Mouse (Mus musculus): ENCODE results near the gene Rccd1. TPM values are rescaled to one million over a fixed set of nuclear protein-coding genes. Genes with fewer than 3 reads are reported as not detected.

Gene Rccd1
- polyA plus RNA-seq, 1 experiment from 2014 or later: 7.5 TPM

DNA sequence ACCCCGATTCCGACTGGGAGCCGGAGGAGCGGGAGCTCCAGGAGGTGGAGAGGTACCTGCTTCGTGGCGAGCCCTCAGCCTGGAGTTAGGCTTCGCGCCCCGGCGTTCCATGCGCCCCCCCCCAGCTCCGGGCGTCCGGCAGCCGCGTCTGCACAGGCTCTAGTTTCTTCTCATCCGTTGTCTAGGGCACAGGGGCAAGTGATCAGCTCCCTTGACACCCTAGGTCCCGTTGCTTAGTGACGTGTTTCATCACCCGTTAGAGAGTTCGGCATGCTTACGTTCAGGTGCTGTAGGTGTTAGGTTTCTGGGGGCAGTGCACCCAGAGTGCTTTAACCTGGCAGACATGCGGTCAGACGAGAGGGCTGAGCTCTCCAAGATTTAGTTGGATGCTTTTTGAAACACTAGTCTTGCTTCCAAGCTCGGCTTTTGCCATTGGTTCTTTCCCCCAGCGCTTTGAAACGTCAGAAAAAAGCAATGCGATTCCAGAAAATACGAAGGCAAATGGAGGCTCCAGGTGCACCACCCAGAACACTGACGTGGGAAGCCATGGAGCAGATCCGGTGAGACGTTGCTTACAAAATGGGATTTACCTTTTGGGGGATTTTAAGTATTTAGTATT lies 62.8 kb downstream of the Rccd1 start:
- Histone ChIP-seq H3K9me3 (replicated peaks; ENCODE audit: control insufficient read depth, low read length) (no peaks in the 10 kb centered on the region), H3K27ac (replicated peaks; ENCODE audit: low read depth, low read length) (0 out of 2 replicates have a peak overlapping the region, but pooled peaks have one; percentile 29), H3K4me1 (ENCODE audit: control insufficient read depth, insufficient read depth, low read length) (no peaks in the 10 kb centered on the region), H3K27me3 (ENCODE audit: control insufficient read depth, insufficient read depth, low read length) (no peaks in the 10 kb centered on the region), H3K9ac (replicated peaks; ENCODE audit: low read length) (peak overlapping the region; percentile 78), H3K36me3 (replicated peaks; ENCODE audit: control insufficient read depth, insufficient read depth, low read depth, low read length) (no peaks in the 10 kb centered on the region; the same call in 1 of the 2 replicates), H3K4me2 (ENCODE audit: low read depth, low read length) (peak overlapping the region; percentile 83), H3K4me3 (ENCODE audit: low read depth, low read length) (peak overlapping the region; percentile 79)
- DNase-seq (ENCODE audit: low spot score) (peak; percentile 27), ATAC-seq (replicated peaks; ENCODE audit: insufficient number of reproducible peaks, low FRiP score, low TSS enrichment, low read depth) (peak; percentile 53)
- under 1% methylated on average over 32 of the region's 32 CpGs for WGBS

DNA sequence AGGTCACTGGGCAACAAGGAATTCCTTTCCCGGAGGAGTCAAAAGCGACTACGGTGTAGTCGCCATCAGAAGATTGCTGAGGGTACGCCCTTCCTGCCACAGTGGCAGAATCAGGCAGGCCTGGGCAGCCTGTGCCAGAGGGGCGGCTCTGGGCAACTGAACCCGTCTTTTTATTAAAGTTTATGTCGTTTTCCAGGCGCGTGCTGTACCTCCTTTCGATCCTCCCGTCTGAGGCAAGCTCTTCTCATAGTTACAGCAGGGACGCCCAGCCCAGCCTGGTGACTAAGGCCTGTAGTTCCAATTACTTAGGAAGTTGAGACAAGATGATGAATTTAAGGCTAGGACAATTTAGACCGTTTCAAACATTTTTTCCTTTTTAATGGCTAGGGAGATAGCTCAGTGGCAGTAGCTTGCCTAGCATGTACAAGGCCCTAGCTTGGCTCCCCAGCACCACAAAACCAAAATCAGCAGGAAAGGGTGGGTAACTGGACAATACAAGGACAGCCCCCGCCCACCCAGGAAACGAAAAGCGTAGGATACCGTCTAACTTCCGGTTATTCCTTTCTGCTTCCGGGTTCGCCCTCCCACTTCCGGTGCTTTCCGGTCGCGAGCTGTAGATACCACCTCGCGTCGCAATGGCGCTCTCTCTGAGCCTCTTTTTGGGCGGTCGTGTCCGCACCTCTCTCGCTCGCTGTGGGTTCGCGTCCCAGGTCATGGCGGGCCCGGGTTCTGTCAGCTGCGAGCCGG lies 63.5 kb downstream of the Rccd1 start, which contains the start of gene Ngrn:
Ngrn (plus strand) TSS at position 591 of the 747 bp plus-strand sequence.
- Histone ChIP-seq H3K9me3 (replicated peaks; ENCODE audit: control insufficient read depth, low read length) (no peaks in the 10 kb centered on the region), H3K9ac (replicated peaks; ENCODE audit: low read length) (peak within 1 kb of the TSS; percentile 78), H3K36me3 (replicated peaks; ENCODE audit: control insufficient read depth, insufficient read depth, low read depth, low read length) (no peaks in the 10 kb centered on the region; the same call in 1 of the 2 replicates), H3K27ac (replicated peaks; ENCODE audit: low read depth, low read length) (0 out of 2 replicates have a peak within 1 kb of the TSS, but pooled peaks have one; percentile 29), H3K4me1 (ENCODE audit: control insufficient read depth, insufficient read depth, low read length) (no peaks in the 10 kb centered on the region), H3K4me2 (ENCODE audit: low read depth, low read length) (peak within 1 kb of the TSS; percentile 83), H3K4me3 (ENCODE audit: low read depth, low read length) (peak within 1 kb of the TSS; percentile 79), H3K27me3 (ENCODE audit: control insufficient read depth, insufficient read depth, low read length) (no peaks in the 10 kb centered on the region)
- DNase-seq (ENCODE audit: low spot score) (peak; percentile 93), ATAC-seq (replicated peaks; ENCODE audit: insufficient number of reproducible peaks, low FRiP score, low TSS enrichment, low read depth) (peak; percentile 76)
- 26% methylated on average over 40 of the region's 40 CpGs for WGBS

DNA sequence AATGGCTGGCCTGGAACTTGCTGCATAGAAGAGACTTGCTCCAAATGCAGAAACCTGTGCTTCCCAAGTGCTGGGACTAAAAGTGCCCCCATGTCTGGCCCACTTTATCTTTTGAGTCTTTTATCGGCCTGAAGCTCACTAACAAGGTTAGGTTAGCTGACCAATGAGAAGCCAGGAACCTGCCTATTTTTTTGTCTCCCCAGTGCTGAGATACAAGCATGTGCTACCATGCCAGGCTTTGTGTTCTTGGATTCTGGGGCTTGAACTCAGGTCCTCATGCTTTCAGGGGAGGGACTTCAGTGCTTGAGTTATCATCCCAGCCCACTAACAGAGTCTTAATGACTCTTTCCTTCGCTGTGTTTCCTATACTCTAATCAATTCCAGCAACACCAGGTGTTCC lies 66.5 kb downstream of the Rccd1 start:
- Histone ChIP-seq H3K27me3 (ENCODE audit: control insufficient read depth, insufficient read depth, low read length) (no peaks in the 10 kb centered on the region), H3K36me3 (replicated peaks; ENCODE audit: control insufficient read depth, insufficient read depth, low read depth, low read length) (no peaks in the 10 kb centered on the region), H3K9ac (replicated peaks; ENCODE audit: low read length) (no peak overlapping the region), H3K4me2 (ENCODE audit: low read depth, low read length) (no peak overlapping the region), H3K4me1 (ENCODE audit: control insufficient read depth, insufficient read depth, low read length) (no peaks in the 10 kb centered on the region), H3K27ac (replicated peaks; ENCODE audit: low read depth, low read length) (no peak overlapping the region), H3K4me3 (ENCODE audit: low read depth, low read length) (no peak overlapping the region), H3K9me3 (replicated peaks; ENCODE audit: control insufficient read depth, low read length) (no peaks in the 10 kb centered on the region)
- 63% methylated on average over 2 of the region's 2 CpGs for WGBS
- DNase-seq (ENCODE audit: low spot score) (no peak), ATAC-seq (replicated peaks; ENCODE audit: insufficient number of reproducible peaks, low FRiP score, low TSS enrichment, low read depth) (no peak)

DNA sequence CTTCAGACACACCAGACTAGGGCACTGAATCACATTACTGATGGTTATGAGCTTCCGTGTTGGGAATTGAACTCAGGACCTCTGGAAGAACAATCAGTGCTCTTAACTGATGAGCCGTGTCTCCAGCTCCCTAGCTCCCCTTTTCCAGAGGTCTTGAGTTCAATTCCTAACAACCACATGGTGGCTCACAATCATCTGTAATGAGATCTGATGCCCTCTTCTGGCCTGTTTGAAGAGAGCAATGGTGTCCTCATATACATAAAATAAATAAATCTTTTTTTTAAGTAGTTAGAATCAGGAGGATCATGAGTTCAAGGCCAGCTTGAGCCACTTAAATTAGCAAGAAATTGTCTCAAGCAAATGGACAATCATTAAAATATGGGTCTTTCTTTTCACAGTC lies 68.3 kb downstream of the Rccd1 start:
- Histone ChIP-seq H3K27ac (replicated peaks; ENCODE audit: low read depth, low read length) (no peak overlapping the region), H3K4me3 (ENCODE audit: low read depth, low read length) (no peak overlapping the region), H3K27me3 (ENCODE audit: control insufficient read depth, insufficient read depth, low read length) (no peaks in the 10 kb centered on the region), H3K36me3 (replicated peaks; ENCODE audit: control insufficient read depth, insufficient read depth, low read depth, low read length) (no peaks in the 10 kb centered on the region), H3K4me2 (ENCODE audit: low read depth, low read length) (no peak overlapping the region), H3K4me1 (ENCODE audit: control insufficient read depth, insufficient read depth, low read length) (no peaks in the 10 kb centered on the region), H3K9me3 (replicated peaks; ENCODE audit: control insufficient read depth, low read length) (no peaks in the 10 kb centered on the region), H3K9ac (replicated peaks; ENCODE audit: low read length) (no peak overlapping the region)
- WGBS: 68% methylated on average over 2 of the region's 2 CpGs
- no peak for DNase-seq (ENCODE audit: low spot score)
- no peak for ATAC-seq (replicated peaks; ENCODE audit: insufficient number of reproducible peaks, low FRiP score, low TSS enrichment, low read depth)

DNA sequence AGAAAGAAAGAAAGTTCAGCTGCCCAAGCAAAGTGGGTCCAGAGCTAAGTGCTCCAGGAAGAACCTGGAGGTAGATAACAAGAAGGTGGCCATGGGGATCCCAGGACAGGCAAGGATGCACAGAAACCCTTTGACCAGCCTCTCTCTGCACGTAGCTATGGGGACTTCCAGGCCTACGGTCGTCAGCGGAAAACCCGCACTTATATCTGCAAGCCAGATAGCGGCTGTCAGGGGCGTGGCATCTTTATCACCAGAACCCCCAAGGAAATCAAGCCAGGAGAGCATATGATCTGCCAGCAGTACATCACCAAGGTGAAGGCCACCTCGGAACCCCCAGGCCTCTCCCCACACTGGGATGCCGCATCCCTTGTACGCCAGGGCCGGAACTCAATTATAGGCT lies 71.4 kb downstream of the Rccd1 start:
- no peak overlapping the region for H3K4me3 ChIP-seq (ENCODE audit: low read depth, low read length)
- no peak overlapping the region for H3K9ac ChIP-seq (replicated peaks; ENCODE audit: low read length)
- H3K27ac ChIP-seq (replicated peaks; ENCODE audit: low read depth, low read length): no peak overlapping the region
- no peaks in the 10 kb centered on the region for H3K4me1 ChIP-seq (ENCODE audit: control insufficient read depth, insufficient read depth, low read length)
- H3K36me3 ChIP-seq (replicated peaks; ENCODE audit: control insufficient read depth, insufficient read depth, low read depth, low read length): no peaks in the 10 kb centered on the region
- H3K4me2 ChIP-seq (ENCODE audit: low read depth, low read length): no peak overlapping the region
- no peak for ATAC-seq (replicated peaks; ENCODE audit: insufficient number of reproducible peaks, low FRiP score, low TSS enrichment, low read depth)
- no peak for DNase-seq (ENCODE audit: low spot score)
- no peaks in the 10 kb centered on the region for H3K9me3 ChIP-seq (replicated peaks; ENCODE audit: control insufficient read depth, low read length)
- 86% methylated on average over 11 of the region's 11 CpGs for WGBS
- no peaks in the 10 kb centered on the region for H3K27me3 ChIP-seq (ENCODE audit: control insufficient read depth, insufficient read depth, low read length)

DNA sequence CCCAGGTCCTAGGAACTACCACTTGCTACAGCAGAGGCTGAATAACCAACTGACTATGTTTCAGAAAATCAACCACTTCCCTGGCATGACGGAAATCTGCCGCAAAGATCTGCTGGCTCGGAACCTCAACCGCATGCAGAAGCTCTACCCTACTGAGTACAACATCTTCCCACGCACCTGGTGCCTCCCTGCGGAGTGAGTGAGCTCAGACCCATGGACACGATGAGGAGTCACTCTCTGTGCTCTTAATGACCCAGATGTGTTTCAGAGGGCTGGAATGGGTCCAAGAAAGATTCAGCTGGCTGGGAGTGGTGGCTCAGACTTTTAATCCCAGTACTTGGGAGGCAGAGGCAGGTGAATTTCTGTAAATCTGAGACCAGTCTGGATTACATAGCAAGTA lies 71.8 kb downstream of the Rccd1 start:
- H3K4me2 ChIP-seq (ENCODE audit: low read depth, low read length): no peak overlapping the region
- no peaks in the 10 kb centered on the region for H3K4me1 ChIP-seq (ENCODE audit: control insufficient read depth, insufficient read depth, low read length)
- H3K36me3 ChIP-seq (replicated peaks; ENCODE audit: control insufficient read depth, insufficient read depth, low read depth, low read length): no peaks in the 10 kb centered on the region
- WGBS: 81% methylated on average over 7 of the region's 7 CpGs
- H3K9ac ChIP-seq (replicated peaks; ENCODE audit: low read length): no peak overlapping the region
- H3K4me3 ChIP-seq (ENCODE audit: low read depth, low read length): no peak overlapping the region
- DNase-seq (ENCODE audit: low spot score) (no peak), ATAC-seq (replicated peaks; ENCODE audit: insufficient number of reproducible peaks, low FRiP score, low TSS enrichment, low read depth) (no peak)
- no peaks in the 10 kb centered on the region for H3K9me3 ChIP-seq (replicated peaks; ENCODE audit: control insufficient read depth, low read length)
- H3K27me3 ChIP-seq (ENCODE audit: control insufficient read depth, insufficient read depth, low read length): no peaks in the 10 kb centered on the region
- no peak overlapping the region for H3K27ac ChIP-seq (replicated peaks; ENCODE audit: low read depth, low read length)

DNA sequence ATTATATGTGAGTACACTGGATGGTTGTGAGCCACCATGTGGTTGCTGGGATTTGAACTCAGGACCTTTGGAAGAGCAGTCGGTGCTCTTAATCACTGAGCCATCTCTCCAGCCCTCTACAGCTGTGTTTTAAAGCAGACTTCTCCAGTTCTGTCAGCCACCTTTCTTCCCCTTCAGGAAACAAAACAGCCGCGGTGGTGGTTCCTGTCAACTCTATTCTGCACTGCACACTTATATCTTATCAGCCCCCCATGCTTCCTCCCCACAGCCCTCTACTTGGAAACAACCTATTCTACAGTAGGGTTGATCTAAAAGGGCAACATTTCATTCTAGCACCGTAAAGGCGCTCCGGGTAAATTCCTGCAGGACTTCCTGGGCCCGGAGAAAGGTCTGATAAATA lies 77.4 kb downstream of the Rccd1 start:
- H3K4me2 ChIP-seq (ENCODE audit: low read depth, low read length): no peak overlapping the region; the same call in 1 of the 2 replicates
- H3K27ac ChIP-seq (replicated peaks; ENCODE audit: low read depth, low read length): no peak overlapping the region
- no peaks in the 10 kb centered on the region for H3K9me3 ChIP-seq (replicated peaks; ENCODE audit: control insufficient read depth, low read length)
- WGBS: 62% methylated on average over 7 of the region's 7 CpGs
- no peaks in the 10 kb centered on the region for H3K27me3 ChIP-seq (ENCODE audit: control insufficient read depth, insufficient read depth, low read length)
- H3K36me3 ChIP-seq (replicated peaks; ENCODE audit: control insufficient read depth, insufficient read depth, low read depth, low read length): no peaks in the 10 kb centered on the region
- no peaks in the 10 kb centered on the region for H3K4me1 ChIP-seq (ENCODE audit: control insufficient read depth, insufficient read depth, low read length)
- H3K4me3 ChIP-seq (ENCODE audit: low read depth, low read length): no peak overlapping the region
- ATAC-seq (replicated peaks; ENCODE audit: insufficient number of reproducible peaks, low FRiP score, low TSS enrichment, low read depth) (no peak), DNase-seq (ENCODE audit: low spot score) (no peak)
- H3K9ac ChIP-seq (replicated peaks; ENCODE audit: low read length): no peak overlapping the region

DNA sequence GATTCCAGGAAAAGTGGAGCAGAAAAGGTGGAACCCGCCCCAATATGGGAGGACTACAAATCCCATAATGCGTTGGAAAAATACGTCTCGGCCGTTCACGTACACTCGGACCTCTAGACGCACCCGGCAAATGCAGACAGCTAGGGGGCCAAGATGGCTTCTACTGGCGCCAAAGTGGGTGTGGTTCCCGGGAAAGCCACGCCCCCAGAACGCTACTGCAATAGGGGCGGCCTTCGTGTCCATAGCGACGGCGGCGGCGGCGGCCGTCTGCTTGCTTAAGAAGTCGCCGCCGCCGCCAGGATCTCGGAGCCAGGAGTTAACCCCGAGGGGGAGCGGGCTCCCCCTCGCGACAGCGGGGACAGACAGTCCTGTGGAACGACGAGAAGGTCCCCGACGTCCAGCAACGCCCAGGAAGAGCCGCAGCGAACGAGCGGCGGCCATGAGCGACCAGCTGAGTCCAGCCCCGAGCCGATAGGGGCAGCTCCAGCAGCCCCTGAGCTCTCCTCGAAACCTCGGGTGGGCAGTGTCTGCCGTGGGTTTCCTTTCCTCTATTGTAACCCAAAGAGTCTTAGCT lies 78.0 kb downstream of the Rccd1 start, which contains the start of gene Ttll13:
Ttll13 (plus strand) TSS at position 229 of the 574 bp plus-strand sequence.
- Histone ChIP-seq H3K27me3 (ENCODE audit: control insufficient read depth, insufficient read depth, low read length) (no peaks in the 10 kb centered on the region), H3K4me2 (ENCODE audit: low read depth, low read length) (peak within 1 kb of the TSS; percentile 32), H3K9ac (replicated peaks; ENCODE audit: low read length) (peak within 1 kb of the TSS; percentile 50), H3K4me1 (ENCODE audit: control insufficient read depth, insufficient read depth, low read length) (no peaks in the 10 kb centered on the region), H3K4me3 (ENCODE audit: low read depth, low read length) (peak within 1 kb of the TSS; percentile 41), H3K9me3 (replicated peaks; ENCODE audit: control insufficient read depth, low read length) (no peaks in the 10 kb centered on the region), H3K27ac (replicated peaks; ENCODE audit: low read depth, low read length) (no peak within 1 kb of the TSS), H3K36me3 (replicated peaks; ENCODE audit: control insufficient read depth, insufficient read depth, low read depth, low read length) (no peaks in the 10 kb centered on the region)
- WGBS: under 1% methylated on average over 48 of the region's 48 CpGs
- peak; percentile 92 for ATAC-seq (replicated peaks; ENCODE audit: insufficient number of reproducible peaks, low FRiP score, low TSS enrichment, low read depth)
- peak; percentile 99 for DNase-seq (ENCODE audit: low spot score)

Data from embryonic facial prominence, embryonic 11.5 days (tissue).